Mouse (Mus musculus) thymus, postnatal 4 days (tissue): ENCODE measurements at regions not wholly inside any gene's neighbourhood (a gene's known extent, or its start where the extent isn't known, plus 50 kb on each side); places are given as distances from the start of the nearest gene placed in this dataset.
A peak's percentile ranks its signal among the peaks of the same experiment; 100 is the strongest.

Experiments used
- DNase-seq: peaks from one replicate; pipeline ENCODE4 v3.0.0; 2021

DNA sequence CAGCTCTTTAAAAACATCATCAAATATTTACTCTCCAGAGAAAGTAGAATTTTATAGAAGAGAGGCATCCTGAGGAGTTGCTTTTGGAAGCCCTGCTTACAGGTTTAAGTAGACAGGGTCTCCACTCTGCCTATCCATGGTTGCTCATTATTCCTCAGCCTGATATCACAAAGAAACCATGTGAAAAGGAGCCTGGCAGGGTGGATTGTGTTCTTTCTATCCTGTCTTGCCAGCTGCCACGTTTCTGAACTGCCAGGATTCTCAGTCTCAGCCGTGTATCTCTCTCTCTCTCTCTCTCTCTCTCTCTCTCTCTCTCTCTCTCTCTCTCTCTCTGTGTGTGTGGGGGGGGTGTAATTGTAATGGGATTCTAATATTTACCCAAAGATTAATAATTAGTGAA is 431.9 kb upstream of the Atp11b start:
- DNase-seq, result no peak

DNA sequence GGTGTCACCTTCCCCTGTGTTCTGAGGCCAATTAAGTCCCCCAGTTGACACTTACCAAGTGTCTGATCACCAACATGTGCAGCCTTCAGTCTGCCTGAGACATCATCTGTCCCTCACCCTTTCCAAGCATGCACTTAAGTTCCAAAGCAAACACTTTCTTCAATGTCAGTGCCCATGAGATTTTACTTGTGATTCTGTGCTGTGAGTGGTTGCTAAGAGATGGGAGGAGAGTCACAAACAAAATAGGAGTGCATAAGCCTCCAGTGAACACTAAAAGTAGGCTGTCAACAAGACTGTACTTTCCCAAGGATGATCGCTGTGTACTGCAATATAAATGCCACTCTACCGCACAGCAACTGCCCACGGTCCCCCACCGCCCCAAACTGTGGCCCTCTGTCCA is 431.0 kb upstream of the Atp11b start:
- DNase-seq, result no peak

DNA sequence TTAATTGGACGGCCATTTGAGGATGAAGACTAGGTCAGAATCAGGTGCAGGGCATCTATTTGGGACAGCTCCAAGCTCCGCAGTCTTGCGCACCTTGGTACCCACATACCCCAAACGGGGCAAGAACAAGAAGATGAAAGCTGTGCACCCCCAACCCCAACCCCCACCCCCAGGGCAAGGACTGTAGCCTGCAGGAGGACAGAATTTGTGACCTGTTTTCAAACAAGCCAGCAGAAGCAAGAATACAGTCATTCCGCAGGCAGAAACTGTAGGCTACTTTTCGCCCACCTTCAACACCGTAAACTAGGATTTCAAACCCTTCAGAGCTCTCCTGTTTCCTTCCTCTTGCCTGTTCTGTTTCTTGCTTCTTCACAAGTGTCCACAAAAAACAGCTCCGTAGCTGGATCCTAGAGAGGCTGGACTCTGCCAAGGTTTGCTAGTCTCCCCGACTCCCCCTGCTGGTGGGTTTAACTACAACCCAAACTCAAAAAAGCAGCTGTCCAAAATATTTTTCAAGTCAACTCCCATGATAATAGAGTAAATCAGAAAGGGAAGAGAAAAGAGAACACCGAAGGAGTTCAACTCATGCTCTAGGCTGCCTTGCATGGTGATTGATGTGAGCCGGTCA is 430.3 kb upstream of the Atp11b start:
- peak; percentile 84 for DNase-seq

DNA sequence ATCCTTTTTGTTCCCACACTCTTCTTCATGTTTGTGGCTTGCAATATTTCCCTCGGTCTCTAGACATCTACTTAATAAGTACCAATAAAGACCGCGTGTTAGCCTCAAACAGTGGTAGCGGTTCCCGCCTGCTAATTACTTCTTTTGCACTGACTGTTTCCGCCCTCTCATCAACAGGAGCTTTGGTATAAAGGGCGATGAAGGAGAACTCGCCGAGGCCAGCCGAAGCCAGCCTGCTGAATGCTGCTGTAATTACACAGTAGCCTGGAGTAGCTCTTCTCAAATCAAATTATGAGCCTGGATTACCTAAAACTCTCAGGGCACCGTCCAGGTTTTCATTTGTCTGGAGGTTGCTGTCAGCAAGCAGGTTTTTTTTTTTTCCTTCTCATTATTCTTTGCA is 429.7 kb upstream of the Atp11b start:
- no peak for DNase-seq

DNA sequence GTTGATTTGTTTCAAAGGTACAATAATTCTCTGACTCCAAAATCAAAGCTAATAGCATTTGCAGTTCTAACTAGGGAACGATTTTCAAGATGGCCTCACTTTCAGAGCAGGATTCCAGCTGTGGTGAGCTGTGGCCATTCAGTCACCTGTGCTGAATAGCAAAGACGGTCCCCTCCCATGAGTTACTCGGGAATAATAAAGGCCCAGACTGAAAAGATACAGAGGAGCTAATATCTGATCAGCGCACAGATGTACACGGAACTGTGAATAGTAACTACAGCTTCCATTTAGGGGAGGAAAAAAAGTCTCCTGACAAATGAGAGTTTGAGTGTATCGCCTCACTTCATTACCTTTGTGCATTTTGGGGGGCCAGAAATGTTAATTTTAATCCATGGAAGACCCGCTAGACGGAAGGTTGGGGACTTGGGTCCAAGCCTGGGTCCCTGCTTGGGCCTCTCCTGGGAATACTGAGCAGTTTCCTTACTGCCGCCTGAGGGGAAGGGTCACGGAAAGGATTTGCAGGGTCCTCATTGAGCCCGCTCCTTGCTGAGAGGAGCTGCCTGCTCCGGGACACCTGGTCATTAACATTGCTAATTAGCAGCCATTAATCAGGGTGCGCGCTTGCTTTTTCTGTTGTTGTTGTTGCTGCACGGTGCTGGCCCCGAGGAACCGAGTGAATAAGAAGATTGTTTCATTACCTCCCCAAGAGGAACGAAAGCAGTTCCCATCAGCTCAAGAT is 421.2 kb upstream of the Atp11b start:
- DNase-seq, result no peak

DNA sequence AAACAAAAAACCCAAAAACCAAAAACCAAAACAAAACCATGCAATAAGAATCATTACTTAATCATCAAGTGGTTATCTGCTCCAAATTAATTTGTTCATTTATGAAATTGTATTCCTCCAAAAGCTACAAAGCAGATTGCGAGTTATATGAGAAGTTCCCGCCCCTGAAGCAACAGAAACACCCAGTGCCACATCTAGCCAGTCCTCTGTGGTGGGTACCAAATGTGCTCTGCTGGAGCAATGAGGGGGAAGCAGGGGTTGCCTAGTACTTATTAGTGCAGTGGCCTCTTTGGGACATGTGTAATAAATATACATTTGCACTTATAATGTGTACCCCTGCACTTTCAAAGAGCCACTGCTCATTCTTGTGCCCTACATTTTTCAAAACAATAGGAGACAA is 419.9 kb upstream of the Atp11b start:
- no peak for DNase-seq

DNA sequence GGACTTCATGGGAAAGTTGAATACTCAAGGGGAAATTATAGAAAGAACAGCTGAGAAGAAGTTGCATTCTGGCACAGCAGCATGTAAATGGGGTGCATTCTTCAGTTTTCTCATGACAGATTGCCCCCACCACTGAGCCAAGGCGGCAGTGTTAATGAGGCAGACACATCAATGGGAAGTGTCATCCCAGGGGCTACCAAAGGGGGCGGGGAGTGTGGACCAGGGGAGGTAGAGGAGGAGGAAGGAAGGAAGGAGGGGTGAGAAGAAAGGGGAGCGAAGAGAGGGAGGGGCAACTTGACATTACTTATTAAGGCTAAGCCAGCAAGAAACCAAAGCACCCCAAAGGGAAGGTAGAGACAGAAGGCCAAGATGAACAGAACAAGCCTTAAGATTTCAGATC is 419.4 kb upstream of the Atp11b start:
- no peak for DNase-seq

DNA sequence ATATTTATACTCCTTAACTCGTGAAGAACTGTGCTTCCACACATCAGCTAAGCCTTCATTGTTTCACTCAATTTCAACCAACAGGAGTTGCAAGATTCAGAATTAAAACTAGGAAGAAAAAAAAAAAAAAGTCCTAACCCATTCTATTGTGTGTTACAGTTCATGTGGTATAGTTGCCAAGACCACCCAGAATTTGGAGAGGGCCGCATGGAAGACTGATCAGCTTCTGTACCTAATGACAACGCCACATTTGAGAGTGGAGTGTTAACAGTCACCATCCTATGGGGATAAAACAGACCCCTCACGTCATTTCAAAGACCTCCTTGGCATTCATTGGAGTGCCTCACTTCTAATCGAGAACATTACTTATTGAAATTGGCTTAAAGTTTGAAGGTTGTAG is 418.1 kb upstream of the Atp11b start:
- DNase-seq, result no peak

DNA sequence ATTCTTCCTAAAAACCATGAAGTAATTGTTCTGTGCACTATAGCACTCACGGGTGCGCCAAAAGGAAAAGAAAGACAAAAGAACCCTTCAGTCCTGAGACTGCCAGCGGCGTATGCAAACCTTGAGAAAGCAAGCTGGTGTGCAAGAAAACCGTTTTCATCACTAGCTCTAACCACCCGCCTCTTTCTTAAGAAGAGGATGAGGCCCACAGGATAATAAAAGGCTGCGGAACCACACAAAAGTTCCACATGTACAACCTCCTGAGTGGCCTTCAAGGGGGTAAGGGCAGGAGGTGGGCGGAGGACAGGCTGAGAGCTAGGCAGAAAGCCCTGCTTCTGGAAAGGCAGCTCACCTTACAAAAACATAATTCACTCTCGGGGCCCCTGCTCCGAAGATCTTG is 413.4 kb upstream of the Atp11b start:
- DNase-seq, result no peak

DNA sequence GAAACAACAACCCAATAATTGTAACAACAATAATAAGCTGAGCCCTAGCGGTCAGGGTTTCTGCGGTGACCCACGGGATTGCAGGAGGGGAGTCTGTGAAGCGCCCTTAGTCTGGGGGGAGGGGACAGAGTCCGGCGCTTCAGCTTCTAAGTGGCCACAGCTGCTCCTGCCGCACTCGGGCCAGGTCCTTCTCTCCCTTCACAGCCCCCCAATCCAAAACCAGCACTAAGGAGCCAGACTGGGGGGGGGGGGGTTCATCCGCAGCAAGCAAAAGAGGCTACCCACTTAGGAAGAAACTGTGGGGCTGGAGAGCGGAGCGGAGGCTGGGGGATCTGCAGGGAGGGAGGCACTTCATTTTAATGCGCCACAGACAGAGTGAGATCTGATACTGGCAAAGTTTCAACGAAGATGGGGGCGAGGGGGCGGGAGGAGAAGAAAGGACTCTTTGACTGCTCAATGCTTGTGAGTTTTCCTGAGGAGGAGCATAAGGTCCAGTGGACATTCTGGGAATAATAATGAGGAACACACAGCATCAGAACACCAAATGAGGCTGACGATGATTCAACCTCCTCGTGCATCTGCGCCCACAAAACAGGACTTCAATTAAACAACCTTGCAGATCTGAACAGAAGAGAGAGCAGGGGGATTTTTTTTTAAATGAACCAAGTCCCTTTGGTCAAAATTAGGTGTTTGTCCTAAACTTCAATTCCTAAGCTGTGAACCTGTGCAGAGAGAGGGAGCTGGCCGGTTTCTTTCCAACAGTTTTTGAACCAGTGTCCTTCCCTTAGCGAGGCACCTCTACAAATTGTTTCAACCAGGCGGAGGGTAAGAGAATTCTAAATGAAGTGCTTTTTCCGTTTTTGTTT is 412.7 kb upstream of the Atp11b start:
- DNase-seq, result peak; percentile 27

DNA sequence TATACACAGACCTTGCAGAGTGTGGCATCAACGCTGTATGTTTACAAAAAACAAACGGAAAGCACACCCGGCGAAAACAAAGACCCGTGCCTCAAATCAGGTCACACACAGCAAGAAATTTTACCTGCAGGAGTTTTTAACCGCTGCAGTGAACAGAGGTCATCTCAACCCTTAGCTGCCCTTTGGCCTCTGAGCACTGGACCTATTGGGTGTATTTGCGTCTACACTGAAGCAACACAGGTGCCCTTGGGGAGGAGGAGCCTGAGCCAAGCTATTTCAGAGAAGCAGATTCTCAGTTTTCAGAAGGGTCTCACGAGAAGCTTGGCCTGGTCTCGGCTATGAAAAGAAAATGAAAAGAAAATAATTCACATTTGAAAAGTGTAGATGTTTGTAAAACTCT is 412.1 kb upstream of the Atp11b start:
- no peak for DNase-seq

DNA sequence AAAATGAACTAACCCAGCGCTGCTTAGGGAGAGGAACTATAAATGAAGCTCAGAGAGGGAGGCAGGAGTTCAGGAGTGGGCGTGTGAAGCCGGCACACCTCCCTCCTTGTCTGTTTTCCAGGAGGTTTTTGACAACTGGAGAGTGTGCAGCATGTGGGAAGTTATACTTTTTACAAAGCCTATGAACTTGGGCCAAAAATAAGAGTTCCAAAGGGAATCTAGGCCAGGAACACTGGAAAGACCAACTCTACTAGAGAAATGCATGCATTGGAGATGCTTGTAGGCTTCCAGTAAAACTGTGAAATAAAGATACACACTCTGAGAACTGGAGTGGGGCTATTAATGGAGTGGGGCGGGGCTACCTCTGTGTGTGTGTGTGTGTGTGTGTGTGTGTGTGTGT is 411.3 kb upstream of the Atp11b start:
- DNase-seq, result no peak

DNA sequence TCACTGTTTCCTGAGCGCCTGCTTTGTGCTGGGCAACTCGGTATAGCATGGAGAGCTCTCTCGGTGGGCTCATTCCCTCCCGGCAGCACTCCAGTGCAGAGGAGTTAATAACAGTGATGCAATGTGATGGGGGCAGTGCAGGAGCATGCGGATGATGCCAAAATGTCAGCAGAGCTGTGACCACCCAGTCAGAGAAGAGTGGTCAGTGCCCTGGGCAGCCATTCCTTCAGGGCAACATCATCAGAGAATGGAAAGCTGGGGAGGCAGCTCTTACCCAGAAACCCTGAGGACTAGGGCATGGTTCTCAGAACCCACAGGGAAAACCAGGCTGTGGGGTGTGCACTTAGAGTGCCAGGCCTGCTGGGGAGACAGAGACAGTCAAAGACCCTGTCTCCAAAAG is 410.0 kb upstream of the Atp11b start:
- DNase-seq, result no peak

DNA sequence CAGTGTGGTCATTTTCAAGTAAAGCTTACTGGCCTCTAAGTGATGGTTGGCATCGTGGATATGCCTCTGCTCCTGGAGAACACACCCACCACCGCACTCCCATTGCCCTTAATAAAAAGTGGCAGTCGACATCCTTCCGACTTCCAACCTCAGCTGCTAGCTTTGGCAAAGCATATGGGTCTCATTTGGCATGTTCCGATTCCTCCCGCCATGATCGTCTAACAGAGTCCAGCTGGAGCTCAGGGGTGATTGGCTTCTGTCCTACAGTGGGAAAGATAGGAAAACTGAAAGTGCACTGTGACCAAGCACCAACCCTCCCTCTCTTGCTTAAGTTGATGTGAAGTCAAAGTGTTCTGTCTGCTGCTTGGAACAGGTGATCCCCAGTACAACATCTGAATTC is 404.8 kb upstream of the Atp11b start:
- no peak for DNase-seq

DNA sequence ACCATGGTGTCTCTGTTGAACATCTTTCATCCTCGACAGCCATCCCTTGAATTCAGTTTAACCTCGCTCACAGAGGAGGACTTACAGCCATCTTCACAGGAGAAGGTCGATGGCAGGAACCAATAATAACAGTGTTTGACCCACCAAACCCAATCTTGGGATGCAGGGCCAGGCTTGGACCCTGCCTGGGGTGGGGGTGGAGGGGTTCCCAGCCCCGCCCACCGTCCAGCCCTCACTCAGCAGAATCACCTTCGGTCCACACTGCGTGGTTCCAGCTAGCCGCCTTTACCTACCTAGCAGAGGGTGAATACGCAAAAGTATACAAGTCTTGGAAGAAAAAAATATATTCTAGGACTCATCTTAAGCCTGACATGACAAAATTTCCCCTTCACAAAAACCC is 400.5 kb upstream of the Atp11b start:
- no peak for DNase-seq

DNA sequence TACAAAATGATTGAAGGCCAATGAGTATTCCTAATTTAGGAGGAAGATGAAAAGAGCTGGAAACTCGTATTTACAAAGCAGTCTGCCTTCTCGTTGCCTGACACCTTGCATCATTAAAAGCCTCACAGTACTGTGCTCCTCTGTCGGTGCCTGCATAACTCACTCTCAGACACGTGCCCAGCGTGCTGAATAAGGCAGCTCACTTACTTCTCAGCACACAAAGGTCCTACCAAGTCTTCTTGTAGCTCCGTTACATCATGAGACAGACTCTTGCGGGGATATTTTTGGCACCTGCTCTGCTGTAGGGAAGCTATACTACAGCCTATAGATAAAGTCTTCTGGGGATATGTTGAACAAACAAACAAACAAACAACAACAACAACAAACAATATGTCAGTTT is 400.0 kb upstream of the Atp11b start:
- no peak for DNase-seq

DNA sequence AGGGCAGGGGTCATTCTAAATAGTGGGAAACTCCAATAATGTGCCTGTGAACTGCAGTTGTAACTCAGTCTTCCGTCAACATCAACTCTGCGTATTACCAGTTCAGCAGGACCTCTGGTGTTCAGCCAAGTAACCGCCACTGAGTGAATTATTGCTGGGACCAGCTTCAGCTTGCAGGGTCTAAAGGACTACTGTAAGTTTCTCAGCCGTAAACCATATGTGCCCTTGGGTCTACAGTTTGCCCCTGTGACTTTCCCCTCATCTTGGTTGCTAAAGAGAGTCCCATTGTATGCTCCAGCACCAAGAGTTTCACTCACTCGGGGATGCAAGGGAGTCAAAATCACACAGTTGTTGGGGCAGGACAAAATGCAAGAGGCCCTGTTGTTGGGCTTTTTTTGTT is 399.6 kb upstream of the Atp11b start:
- DNase-seq, result no peak

DNA sequence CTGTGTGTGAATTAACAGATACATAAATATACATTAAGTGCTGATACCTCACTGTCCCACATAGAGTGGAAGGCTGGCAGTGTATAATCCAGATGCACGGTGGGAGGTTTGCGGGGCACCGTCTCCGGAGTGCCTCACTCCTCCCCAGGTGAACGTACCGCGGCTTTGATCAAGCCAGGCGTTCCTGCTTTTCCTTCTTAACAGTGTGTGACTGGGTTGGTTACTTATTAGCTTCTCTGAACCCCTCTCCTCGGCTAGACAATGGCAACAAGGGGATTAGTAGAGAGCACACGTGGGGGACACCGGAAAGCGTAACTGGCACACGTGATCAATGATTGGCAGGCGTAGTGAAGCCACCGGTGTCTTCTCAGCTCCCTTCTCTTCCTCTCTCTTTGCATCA is 396.8 kb upstream of the Atp11b start:
- no peak for DNase-seq

DNA sequence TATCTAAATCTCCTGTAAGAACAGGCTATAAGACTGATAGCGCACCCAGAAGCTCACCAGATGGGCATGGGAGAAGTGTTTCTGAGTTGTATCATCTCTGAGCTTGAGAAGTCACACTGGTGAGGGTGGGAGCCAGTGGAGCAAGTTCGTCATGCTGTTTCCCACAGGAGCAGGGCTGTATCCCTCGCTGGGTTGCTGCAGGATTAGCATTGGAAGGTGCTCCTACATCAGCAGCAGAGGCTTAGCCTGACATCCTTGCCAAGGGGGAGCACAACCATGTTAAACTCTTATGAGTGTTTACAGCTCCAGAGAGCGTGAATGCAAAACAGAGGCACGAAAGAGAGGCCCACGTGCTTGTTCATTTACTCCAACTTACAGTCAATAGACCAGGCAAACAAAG is 395.4 kb upstream of the Atp11b start:
- DNase-seq, result no peak

DNA sequence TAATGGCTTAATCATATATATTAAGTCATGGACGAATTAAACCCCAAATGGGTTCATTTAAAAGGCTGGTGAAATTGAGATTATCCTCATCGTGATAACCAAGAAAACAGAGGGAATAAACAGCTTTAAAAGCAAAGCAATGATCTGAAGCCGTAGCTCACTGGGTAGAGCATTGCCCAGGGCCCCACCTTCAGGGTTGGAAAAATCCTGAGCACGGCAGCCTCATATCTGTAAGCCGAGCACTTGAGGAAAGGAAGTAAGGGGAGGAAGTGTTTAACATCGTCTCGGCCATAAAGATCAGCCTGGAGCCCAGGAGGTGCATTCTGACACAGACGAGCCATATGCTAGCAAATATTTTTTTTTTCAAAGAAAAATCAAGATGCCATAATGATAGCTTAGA is 394.6 kb upstream of the Atp11b start:
- no peak for DNase-seq

DNA sequence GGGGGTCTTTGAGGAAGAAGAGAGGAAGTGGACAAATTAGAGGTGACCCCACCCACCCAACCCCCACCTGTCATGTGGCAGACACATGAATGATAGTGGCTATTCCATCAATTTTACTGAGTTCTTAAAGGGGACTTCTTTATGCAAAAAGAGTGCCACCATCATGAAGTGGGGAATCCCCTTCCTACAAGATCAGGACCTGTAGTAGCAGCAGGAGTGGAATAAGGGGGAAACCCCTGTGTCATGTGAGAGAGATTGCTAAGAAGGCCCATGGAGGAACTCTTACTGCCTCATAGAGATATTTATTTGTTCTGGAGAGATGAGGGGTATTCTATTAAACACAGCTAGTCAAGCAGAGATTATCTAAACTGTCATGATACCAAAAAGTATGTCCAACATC is 393.4 kb upstream of the Atp11b start:
- no peak for DNase-seq

DNA sequence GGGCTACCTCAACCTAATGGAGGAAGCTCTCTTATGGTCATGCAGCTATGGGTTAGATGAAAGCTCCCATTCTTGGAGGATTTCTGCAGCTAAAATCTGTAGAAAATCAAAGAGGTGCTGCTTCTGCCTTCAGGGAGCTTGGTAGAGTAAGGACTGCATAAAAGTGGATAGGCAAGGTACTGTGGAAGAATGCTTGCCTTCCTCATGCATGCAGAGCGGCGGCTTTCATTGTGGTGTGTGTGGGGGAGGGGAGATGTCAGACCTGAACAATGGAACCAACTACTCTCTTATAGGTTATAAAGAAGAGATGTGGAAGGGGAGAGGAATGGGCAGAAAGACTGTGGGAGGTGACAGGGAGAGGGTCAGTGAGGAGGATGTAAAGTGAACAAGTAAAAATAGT is 392.8 kb upstream of the Atp11b start:
- DNase-seq, result no peak

DNA sequence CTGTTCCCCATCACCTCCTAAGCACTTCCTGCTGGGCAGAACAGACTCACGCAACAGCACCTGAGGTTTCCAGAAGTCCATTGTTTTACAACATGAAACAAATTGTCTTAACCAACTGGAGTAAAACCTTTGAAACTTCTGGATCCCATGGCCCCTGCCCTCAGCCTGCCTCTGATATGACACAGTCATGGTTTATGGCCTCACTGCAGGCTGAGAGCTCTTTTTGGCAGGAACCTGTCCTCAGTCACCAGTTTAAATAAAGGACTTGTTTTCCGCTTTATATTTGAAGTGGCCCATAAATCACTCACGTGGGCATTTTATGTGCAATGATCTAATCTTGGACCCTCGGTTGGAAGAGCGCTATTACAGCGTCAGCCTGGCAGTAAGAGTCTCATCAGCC is 388.5 kb upstream of the Atp11b start:
- DNase-seq, result no peak

DNA sequence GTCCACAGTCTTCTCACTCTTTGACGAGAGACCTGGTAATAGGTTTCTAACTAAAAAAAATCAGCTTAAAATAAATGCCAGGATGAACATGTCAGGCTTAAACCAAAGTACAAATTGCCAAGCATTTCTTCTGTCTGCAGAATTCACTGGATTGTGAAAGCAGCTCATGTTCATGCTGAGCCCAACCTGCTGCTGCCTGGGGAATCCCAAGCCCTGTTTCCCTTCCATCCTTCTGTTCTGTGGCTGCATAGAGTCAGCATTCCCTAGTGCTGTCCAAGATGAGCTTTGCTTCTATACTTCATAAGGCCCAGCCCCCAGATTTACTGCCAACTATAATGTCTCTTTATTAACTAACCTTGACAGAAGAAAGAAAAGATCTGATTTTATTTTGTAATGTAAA is 381.6 kb upstream of the Atp11b start:
- no peak for DNase-seq
